Mouse (Mus musculus): ENCODE results near the gene Cnksr1. TPM values are rescaled to one million over a fixed set of nuclear protein-coding genes. Genes with fewer than 3 reads are reported as not detected.
A peak's percentile ranks its signal among the peaks of the same experiment; 100 is the strongest.

Cnksr1 gene
- polyA plus RNA-seq, 1 experiment from 2014 or later = 0.20 TPM

DNA sequence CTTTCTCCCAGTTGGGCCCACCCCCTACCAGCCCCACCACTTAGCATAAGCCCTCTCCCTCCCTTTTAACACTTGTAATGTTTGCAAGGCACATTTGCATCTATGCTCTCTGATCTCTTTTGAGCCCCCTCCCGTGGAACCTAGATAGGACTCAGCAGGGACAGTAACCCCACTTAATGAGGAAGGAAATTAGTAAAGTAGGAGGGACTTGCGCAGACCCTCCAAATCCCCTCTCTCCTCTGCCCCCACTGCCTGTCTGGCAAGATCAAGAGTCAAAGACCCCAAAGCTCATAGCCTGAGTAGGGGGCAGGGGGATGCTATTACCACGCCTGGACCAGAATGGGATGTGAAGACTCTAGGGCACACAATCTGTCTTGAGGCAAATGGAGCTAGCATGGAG, 16.6 kb upstream of the Cnksr1 start:
- Histone ChIP-seq H3K4me2 (ENCODE audit: low read depth, low read length) (no peak overlapping the region), H3K4me1 (ENCODE audit: insufficient read depth) (peaks cover 31% of the 10 kb centered on the region), H3K36me3 (replicated peaks; ENCODE audit: insufficient read depth, low read length) (no peaks in the 10 kb centered on the region), H3K9me3 (ENCODE audit: low read length) (no peaks in the 10 kb centered on the region), H3K27ac (ENCODE audit: low read depth) (no peak overlapping the region), H3K4me3 (ENCODE audit: low read depth, low read length) (no peak overlapping the region), H3K27me3 (ENCODE audit: insufficient read depth, low read length) (peaks cover 60% of the 10 kb centered on the region), H3K9ac (replicated peaks) (no peak overlapping the region)
- ATAC-seq = no peak
- TF ChIP-seq CTCF (IDR thresholded peaks at IDR 0.05; ENCODE audit: low read depth) (no peak), EP300 (IDR thresholded peaks at IDR 0.05; ENCODE audit: low read depth) (no peak)
- no peak for DNase-seq
- WGBS (ENCODE audit: insufficient replicate concordance) = 50% methylated on average over 3 of the region's 3 CpGs

DNA sequence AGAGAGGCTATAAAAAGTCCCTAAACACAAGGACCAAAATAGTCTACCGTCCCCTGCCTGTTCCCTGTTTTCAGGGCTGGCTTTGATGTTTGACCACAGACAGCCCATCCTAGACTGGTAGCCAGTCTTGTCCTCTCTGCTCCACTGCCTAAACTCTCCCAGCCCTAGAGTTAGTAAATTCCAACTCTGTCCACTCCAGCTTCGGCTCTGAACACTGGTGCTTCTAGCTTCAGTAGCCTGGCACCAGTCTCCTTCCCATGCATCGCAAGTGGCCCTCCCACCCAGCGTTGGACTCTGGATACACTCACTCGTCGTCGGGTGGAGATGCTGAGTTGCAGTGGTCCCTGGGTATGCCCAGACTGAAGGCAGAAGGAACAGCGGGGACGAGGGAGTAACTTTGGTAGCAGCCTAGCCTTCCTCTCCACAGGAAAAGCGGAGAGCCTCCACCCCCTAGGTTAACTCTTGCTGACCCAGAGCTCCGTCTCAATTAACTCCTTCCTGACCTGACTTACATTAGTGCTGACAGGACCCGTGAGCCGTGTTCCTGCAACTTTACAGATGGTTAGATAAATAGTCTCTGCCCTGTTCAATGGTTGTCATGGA, 15.6 kb upstream of the Cnksr1 start, which contains the start of gene Grrp1:
Gene Grrp1, minus strand, starts transcription at position 385 of the 603 bp plus-strand sequence.
- Histone ChIP-seq H3K9me3 (ENCODE audit: low read length) (no peaks in the 10 kb centered on the region), H3K27me3 (ENCODE audit: insufficient read depth, low read length) (peaks cover 68% of the 10 kb centered on the region), H3K4me1 (ENCODE audit: insufficient read depth) (peaks cover 32% of the 10 kb centered on the region), H3K4me3 (ENCODE audit: low read depth, low read length) (0 out of 2 replicates have a peak within 1 kb of the TSS, but pooled peaks have one; percentile 2), H3K4me2 (ENCODE audit: low read depth, low read length) (peak within 1 kb of the TSS; percentile 13), H3K27ac (ENCODE audit: low read depth) (0 out of 2 replicates have a peak within 1 kb of the TSS, but pooled peaks have one; percentile 35), H3K36me3 (replicated peaks; ENCODE audit: insufficient read depth, low read length) (no peaks in the 10 kb centered on the region), H3K9ac (replicated peaks) (no peak within 1 kb of the TSS)
- ATAC-seq (no peak), DNase-seq (no peak)
- 3% methylated on average over 13 of the region's 13 CpGs for WGBS (ENCODE audit: insufficient replicate concordance)
- no peak for TF ChIP-seq EP300 (IDR thresholded peaks at IDR 0.05; ENCODE audit: low read depth)
- TF ChIP-seq CTCF (IDR thresholded peaks at IDR 0.05; ENCODE audit: low read depth) = no peak

DNA sequence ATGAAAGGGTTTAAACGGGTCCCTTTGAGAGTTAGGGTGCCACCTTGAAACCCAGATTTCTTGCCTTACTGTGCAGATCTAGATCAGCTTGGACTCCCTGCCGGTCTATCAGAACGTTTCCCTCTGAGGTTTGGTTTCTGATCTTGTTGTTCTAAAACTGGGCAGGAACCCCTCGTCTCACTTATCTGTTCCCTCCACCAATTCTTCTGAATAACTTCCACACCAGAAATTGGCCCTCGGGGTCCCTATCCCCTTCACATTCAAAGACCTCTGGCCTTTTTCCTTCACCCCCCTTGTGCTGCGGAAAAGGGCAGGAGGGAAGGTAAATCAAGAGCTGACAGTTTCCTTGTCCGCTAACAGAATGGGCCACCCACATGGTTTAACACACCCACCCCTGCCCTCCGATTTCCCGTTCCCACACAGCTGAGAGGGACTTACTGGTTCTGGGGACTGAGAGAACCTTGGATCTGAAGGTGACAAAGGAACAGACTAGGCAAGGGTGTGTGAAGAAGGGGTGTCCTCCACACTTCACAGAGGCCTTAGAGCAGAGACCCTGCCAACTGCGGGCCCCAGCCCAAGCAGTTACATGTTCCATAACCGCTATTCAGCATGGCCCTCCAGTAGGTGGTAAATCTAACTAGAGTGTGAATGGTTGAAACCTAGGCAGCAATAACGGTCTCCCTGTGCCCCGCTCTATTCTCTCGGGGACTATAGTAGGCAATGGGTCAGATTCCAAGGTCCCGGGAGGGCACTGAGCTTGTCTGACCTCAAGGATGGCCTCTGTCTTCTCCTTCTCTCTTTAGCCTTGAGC, 14.9 kb upstream of the Cnksr1 start:
- ATAC-seq = no peak
- Histone ChIP-seq H3K27me3 (ENCODE audit: insufficient read depth, low read length) (peaks cover 73% of the 10 kb centered on the region), H3K4me1 (ENCODE audit: insufficient read depth) (peaks cover 30% of the 10 kb centered on the region), H3K4me3 (ENCODE audit: low read depth, low read length) (0 out of 2 replicates have a peak overlapping the region, but pooled peaks have one; percentile 2), H3K4me2 (ENCODE audit: low read depth, low read length) (no peak overlapping the region; the same call in 1 of the 2 replicates), H3K9ac (replicated peaks) (no peak overlapping the region), H3K27ac (ENCODE audit: low read depth) (no peak overlapping the region), H3K36me3 (replicated peaks; ENCODE audit: insufficient read depth, low read length) (no peaks in the 10 kb centered on the region), H3K9me3 (ENCODE audit: low read length) (no peaks in the 10 kb centered on the region)
- no peak for DNase-seq
- TF ChIP-seq CTCF (IDR thresholded peaks at IDR 0.05; ENCODE audit: low read depth) = no peak
- no peak for TF ChIP-seq EP300 (IDR thresholded peaks at IDR 0.05; ENCODE audit: low read depth)
- WGBS (ENCODE audit: insufficient replicate concordance) = 16% methylated on average over 15 of the region's 15 CpGs

DNA sequence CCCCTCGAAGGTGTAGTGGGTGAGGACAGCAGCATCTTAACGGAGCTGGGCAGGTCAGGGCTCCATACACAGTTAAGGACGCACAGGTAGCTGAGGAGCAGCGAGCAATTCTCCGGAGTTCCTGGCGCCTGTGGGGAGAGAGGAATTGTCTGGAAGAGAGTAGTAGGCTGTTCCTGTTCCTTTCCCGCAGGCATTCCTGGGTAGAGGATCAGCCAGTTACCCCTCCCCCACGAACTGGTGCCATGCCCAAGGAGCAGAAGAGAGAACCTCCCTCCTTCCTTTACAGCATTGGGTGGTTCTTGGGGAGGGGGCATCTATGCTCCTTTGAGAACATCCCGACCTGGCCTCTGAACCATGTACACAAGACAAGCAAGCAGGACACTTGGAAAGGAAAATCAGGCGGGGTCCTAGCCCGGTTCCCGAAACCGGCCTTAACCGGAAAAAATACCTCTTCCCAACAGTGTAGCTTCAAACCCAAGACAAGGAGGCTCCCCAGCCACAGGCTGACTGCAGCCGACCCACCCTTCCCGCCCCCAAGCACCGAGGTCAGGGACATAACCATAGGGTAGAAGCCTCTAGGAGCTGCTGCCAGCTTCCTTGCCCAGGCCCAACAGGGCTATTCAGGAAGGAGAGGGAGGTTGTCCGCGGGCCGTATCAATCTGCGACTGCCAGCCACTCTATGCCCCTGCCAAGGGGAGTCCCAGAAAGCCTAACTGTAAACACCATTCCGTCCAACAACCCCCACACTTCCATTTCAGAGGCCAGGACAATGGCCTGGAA, 14.1 kb upstream of the Cnksr1 start:
- Histone ChIP-seq H3K36me3 (replicated peaks; ENCODE audit: insufficient read depth, low read length) (no peaks in the 10 kb centered on the region), H3K4me1 (ENCODE audit: insufficient read depth) (peaks cover 30% of the 10 kb centered on the region), H3K27me3 (ENCODE audit: insufficient read depth, low read length) (peaks cover 81% of the 10 kb centered on the region), H3K27ac (ENCODE audit: low read depth) (no peak overlapping the region), H3K9me3 (ENCODE audit: low read length) (no peaks in the 10 kb centered on the region), H3K9ac (replicated peaks) (no peak overlapping the region), H3K4me3 (ENCODE audit: low read depth, low read length) (no peak overlapping the region), H3K4me2 (ENCODE audit: low read depth, low read length) (peak overlapping the region; percentile 69)
- WGBS (ENCODE audit: insufficient replicate concordance) = 20% methylated on average over 22 of the region's 22 CpGs
- DNase-seq = no peak
- TF ChIP-seq EP300 (IDR thresholded peaks at IDR 0.05; ENCODE audit: low read depth) = no peak
- ATAC-seq = no peak

DNA sequence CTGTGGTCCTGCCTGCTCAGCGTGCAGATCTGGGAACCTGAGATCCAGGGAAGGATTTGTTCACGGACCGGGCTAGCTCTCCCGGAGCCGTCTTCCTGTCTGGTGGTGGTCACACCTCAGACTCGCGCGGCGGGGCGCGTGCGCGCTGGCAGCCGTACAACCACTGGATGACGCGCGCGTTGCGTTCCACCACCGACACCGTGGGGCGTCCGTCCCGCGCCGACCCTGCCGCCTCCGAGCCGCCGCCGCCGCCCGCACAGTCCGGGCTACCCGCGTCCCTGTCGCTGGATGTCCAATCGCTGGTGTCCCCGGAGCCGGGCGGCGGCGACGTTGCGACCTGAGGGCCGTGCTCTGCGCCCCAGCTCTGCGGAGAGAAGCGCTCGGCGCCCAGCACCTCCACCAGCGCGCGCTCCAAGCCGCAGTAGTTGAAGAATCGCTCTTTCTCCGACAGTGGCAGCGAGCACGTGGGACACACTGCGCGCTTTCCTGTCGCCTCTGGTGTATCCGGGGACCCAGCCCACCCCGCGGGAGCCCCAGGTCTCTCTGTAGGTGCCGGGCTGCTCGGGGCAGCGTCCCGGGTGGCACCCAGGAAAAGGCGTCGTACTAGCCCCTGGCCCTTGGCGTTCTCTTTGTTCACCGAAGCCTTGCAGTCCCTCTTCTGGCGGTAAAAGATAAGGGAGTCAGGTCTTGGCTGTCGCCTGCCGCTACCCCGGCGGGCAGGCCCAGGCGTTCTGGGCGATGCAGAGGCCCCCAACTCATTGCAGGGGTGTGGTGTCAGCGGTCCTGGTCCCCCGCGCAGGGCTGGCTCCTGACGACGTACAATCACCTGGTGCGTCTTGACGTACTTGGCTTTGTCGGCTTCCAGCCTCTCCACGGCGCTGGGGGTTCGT, 13.3 kb upstream of the Cnksr1 start:
- peak overlapping the region; percentile 37 for H3K4me3 ChIP-seq (ENCODE audit: low read depth, low read length)
- H3K36me3 ChIP-seq (replicated peaks; ENCODE audit: insufficient read depth, low read length) = no peaks in the 10 kb centered on the region
- H3K4me1 ChIP-seq (ENCODE audit: insufficient read depth) = peaks cover 30% of the 10 kb centered on the region
- DNase-seq (no peak), ATAC-seq (no peak)
- no peaks in the 10 kb centered on the region for H3K9me3 ChIP-seq (ENCODE audit: low read length)
- WGBS (ENCODE audit: insufficient replicate concordance) = 3% methylated on average over 90 of the region's 91 CpGs
- H3K27me3 ChIP-seq (ENCODE audit: insufficient read depth, low read length) = peaks cover 87% of the 10 kb centered on the region
- no peak overlapping the region for H3K9ac ChIP-seq (replicated peaks)
- no peak overlapping the region for H3K27ac ChIP-seq (ENCODE audit: low read depth)
- H3K4me2 ChIP-seq (ENCODE audit: low read depth, low read length) = peak overlapping the region; percentile 69
- no peak for TF ChIP-seq CTCF (IDR thresholded peaks at IDR 0.05; ENCODE audit: low read depth)
- no peak for TF ChIP-seq EP300 (IDR thresholded peaks at IDR 0.05; ENCODE audit: low read depth)
